Mouse (Mus musculus): ENCODE results near the gene Gpr4.
A peak's percentile ranks its signal among the peaks of the same experiment; 100 is the strongest.

DNA sequence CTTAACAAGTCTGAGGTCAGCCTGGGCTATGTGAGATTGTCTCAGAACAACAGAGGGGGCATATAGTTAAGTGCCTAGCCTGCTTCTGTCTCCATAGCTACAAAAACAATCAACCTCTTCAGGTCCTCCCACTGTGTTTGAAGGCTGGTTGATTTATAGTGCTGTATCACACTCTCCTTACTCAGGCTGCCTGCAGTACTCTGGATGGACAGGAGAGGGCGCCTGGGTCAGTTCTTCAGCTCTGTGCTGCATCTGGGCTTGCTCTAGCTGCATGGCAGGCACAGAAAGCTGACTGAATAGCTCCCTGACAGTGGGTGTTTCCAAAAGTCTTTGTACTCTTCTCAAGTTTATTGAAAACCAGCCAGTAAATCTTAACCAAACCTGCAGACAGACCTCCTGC is 27.1 kb downstream of the Gpr4 start:
- TF ChIP-seq POLR2A (IDR thresholded peaks at IDR 0.05; ENCODE audit: borderline replicate concordance, control insufficient read depth, low read depth, low read length) (no peak), CTCF (IDR thresholded peaks at IDR 0.05; ENCODE audit: control insufficient read depth, insufficient read depth, low read length) (peak; percentile 99)

All from bone marrow, adult 2 months (tissue).